Mouse (Mus musculus): ENCODE data around the gene Wdr93. TPM values are rescaled to one million over a fixed set of nuclear protein-coding genes. Genes with fewer than 3 reads are reported as not detected.

The Wdr93 gene
- polyA plus RNA-seq, 1 experiment from 2014 or later: 1.6 TPM

- DNase-seq (ENCODE audit: low spot score) (no peak), ATAC-seq (no peak)
- H3K27ac ChIP-seq (ENCODE audit: low read length): no peak overlapping the region
- no peak overlapping the region for H3K4me2 ChIP-seq (replicated peaks; ENCODE audit: low read depth, low read length)
- no peaks in the 10 kb centered on the region for H3K9me3 ChIP-seq (ENCODE audit: low read length)
- no peaks in the 10 kb centered on the region; the same call in 1 of the 2 replicates for H3K27me3 ChIP-seq (replicated peaks; ENCODE audit: insufficient read depth, low read length)
- no peak overlapping the region for H3K4me3 ChIP-seq (ENCODE audit: low read depth, low read length)
- no peaks in the 10 kb centered on the region for H3K36me3 ChIP-seq (ENCODE audit: insufficient read depth, low read length)
- no peak for TF ChIP-seq CTCF (IDR thresholded peaks at IDR 0.05)
- TF ChIP-seq EP300 (IDR thresholded peaks at IDR 0.05): no peak
- 78% methylated on average over 13 of the region's 13 CpGs for WGBS
- H3K4me1 ChIP-seq (ENCODE audit: insufficient read depth, low read depth, low read length): no peaks in the 10 kb centered on the region
- no peak overlapping the region for H3K9ac ChIP-seq (replicated peaks; ENCODE audit: low read depth)
Measured at GRCm38 (mm10) chr7:79731438-79731837, 11.5 kb upstream of the Wdr93 start.

- Histone ChIP-seq H3K27me3 (replicated peaks; ENCODE audit: insufficient read depth, low read length) (no peaks in the 10 kb centered on the region; the same call in 1 of the 2 replicates), H3K9me3 (ENCODE audit: low read length) (no peaks in the 10 kb centered on the region), H3K4me1 (ENCODE audit: insufficient read depth, low read depth, low read length) (no peaks in the 10 kb centered on the region), H3K36me3 (ENCODE audit: insufficient read depth, low read length) (no peaks in the 10 kb centered on the region), H3K4me3 (ENCODE audit: low read depth, low read length) (no peak within 1 kb of the TSS), H3K4me2 (replicated peaks; ENCODE audit: low read depth, low read length) (no peak within 1 kb of the TSS), H3K9ac (replicated peaks; ENCODE audit: low read depth) (no peak within 1 kb of the TSS), H3K27ac (ENCODE audit: low read length) (no peak within 1 kb of the TSS)
- TF ChIP-seq EP300 (IDR thresholded peaks at IDR 0.05) (no peak), CTCF (IDR thresholded peaks at IDR 0.05) (no peak)
- ATAC-seq: 0 out of 2 replicates have a peak, but pooled peaks have one; percentile 31
- 43% methylated on average over 4 of the region's 4 CpGs for WGBS
- peak; percentile 45 for DNase-seq (ENCODE audit: low spot score)
Measured at GRCm38 (mm10) chr7:79732622-79733021, 10.3 kb upstream of the Wdr93 start, which contains the start of gene Plin1. TSS of gene Plin1 (minus strand) at chr7:79732903.

GRCm38 (mm10) chr7:79734563-79734962, 8.4 kb upstream of the Wdr93 start:
- H3K4me3 ChIP-seq (ENCODE audit: low read depth, low read length): no peak overlapping the region
- ATAC-seq (no peak), DNase-seq (ENCODE audit: low spot score) (no peak)
- H3K36me3 ChIP-seq (ENCODE audit: insufficient read depth, low read length): no peaks in the 10 kb centered on the region
- no peak overlapping the region for H3K27ac ChIP-seq (ENCODE audit: low read length)
- no peak overlapping the region for H3K9ac ChIP-seq (replicated peaks; ENCODE audit: low read depth)
- no peaks in the 10 kb centered on the region; the same call in 1 of the 2 replicates for H3K27me3 ChIP-seq (replicated peaks; ENCODE audit: insufficient read depth, low read length)
- no peak overlapping the region for H3K4me2 ChIP-seq (replicated peaks; ENCODE audit: low read depth, low read length)
- WGBS: 66% methylated on average over 8 of the region's 8 CpGs
- TF ChIP-seq CTCF (IDR thresholded peaks at IDR 0.05): no peak
- TF ChIP-seq EP300 (IDR thresholded peaks at IDR 0.05): no peak
- H3K4me1 ChIP-seq (ENCODE audit: insufficient read depth, low read depth, low read length): no peaks in the 10 kb centered on the region
- no peaks in the 10 kb centered on the region for H3K9me3 ChIP-seq (ENCODE audit: low read length)

- no peak overlapping the region for H3K27ac ChIP-seq (ENCODE audit: low read length)
- H3K36me3 ChIP-seq (ENCODE audit: insufficient read depth, low read length): no peaks in the 10 kb centered on the region
- ATAC-seq (no peak), DNase-seq (ENCODE audit: low spot score) (no peak)
- H3K4me3 ChIP-seq (ENCODE audit: low read depth, low read length): no peak overlapping the region
- no peak overlapping the region for H3K9ac ChIP-seq (replicated peaks; ENCODE audit: low read depth)
- H3K27me3 ChIP-seq (replicated peaks; ENCODE audit: insufficient read depth, low read length): no peaks in the 10 kb centered on the region
- H3K4me2 ChIP-seq (replicated peaks; ENCODE audit: low read depth, low read length): no peak overlapping the region
- TF ChIP-seq EP300 (IDR thresholded peaks at IDR 0.05) (no peak), CTCF (IDR thresholded peaks at IDR 0.05) (no peak)
- 81% methylated on average over 14 of the region's 14 CpGs for WGBS
- H3K4me1 ChIP-seq (ENCODE audit: insufficient read depth, low read depth, low read length): no peaks in the 10 kb centered on the region
- H3K9me3 ChIP-seq (ENCODE audit: low read length): no peaks in the 10 kb centered on the region
Measured at GRCm38 (mm10) chr7:79736511-79736910, 6.5 kb upstream of the Wdr93 start.

- H3K4me2 ChIP-seq (replicated peaks; ENCODE audit: low read depth, low read length): no peak overlapping the region
- no peaks in the 10 kb centered on the region for H3K9me3 ChIP-seq (ENCODE audit: low read length)
- ATAC-seq (no peak), DNase-seq (ENCODE audit: low spot score) (peak; percentile 33)
- WGBS: 73% methylated on average over 2 of the region's 2 CpGs
- H3K9ac ChIP-seq (replicated peaks; ENCODE audit: low read depth): no peak overlapping the region
- no peak overlapping the region for H3K27ac ChIP-seq (ENCODE audit: low read length)
- no peak overlapping the region for H3K4me3 ChIP-seq (ENCODE audit: low read depth, low read length)
- H3K27me3 ChIP-seq (replicated peaks; ENCODE audit: insufficient read depth, low read length): no peaks in the 10 kb centered on the region
- no peaks in the 10 kb centered on the region; the same call in 1 of the 2 replicates for H3K4me1 ChIP-seq (ENCODE audit: insufficient read depth, low read depth, low read length)
- H3K36me3 ChIP-seq (ENCODE audit: insufficient read depth, low read length): no peaks in the 10 kb centered on the region
- TF ChIP-seq CTCF (IDR thresholded peaks at IDR 0.05) (no peak), EP300 (IDR thresholded peaks at IDR 0.05) (no peak)
Measured at GRCm38 (mm10) chr7:79738913-79739312, 4.0 kb upstream of the Wdr93 start.

GRCm38 (mm10) chr7:79740279-79740678, 2.7 kb upstream of the Wdr93 start:
- no peak for TF ChIP-seq EP300 (IDR thresholded peaks at IDR 0.05)
- TF ChIP-seq CTCF (IDR thresholded peaks at IDR 0.05): no peak
- no peak for ATAC-seq
- no peaks in the 10 kb centered on the region for H3K36me3 ChIP-seq (ENCODE audit: insufficient read depth, low read length)

GRCm38 (mm10) chr7:79742277-79742658, 695 bp upstream of the Wdr93 start:
- 9% methylated on average over 11 of the region's 11 CpGs for WGBS
- no peaks in the 10 kb centered on the region for H3K9me3 ChIP-seq (ENCODE audit: low read length)
- DNase-seq (ENCODE audit: low spot score): peak; percentile 34

More at GRCm38 (mm10) chr7:79740279-79740678, 2.7 kb upstream of the Wdr93 start:
- no peaks in the 10 kb centered on the region for H3K27me3 ChIP-seq (replicated peaks; ENCODE audit: insufficient read depth, low read length)
- H3K4me2 ChIP-seq (replicated peaks; ENCODE audit: low read depth, low read length): no peak overlapping the region
- no peak for DNase-seq (ENCODE audit: low spot score)
- no peaks in the 10 kb centered on the region for H3K9me3 ChIP-seq (ENCODE audit: low read length)
- H3K27ac ChIP-seq (ENCODE audit: low read length): no peak overlapping the region
- H3K9ac ChIP-seq (replicated peaks; ENCODE audit: low read depth): no peak overlapping the region
- no peak overlapping the region for H3K4me3 ChIP-seq (ENCODE audit: low read depth, low read length)
- no peaks in the 10 kb centered on the region; the same call in 1 of the 2 replicates for H3K4me1 ChIP-seq (ENCODE audit: insufficient read depth, low read depth, low read length)
- WGBS: 78% methylated on average over 4 of the region's 4 CpGs

More at GRCm38 (mm10) chr7:79742277-79742658, 695 bp upstream of the Wdr93 start:
- TF ChIP-seq CTCF (IDR thresholded peaks at IDR 0.05) (no peak), EP300 (IDR thresholded peaks at IDR 0.05) (no peak)
- H3K36me3 ChIP-seq (ENCODE audit: insufficient read depth, low read length): no peaks in the 10 kb centered on the region
- peak; percentile 40; the same call in 1 of the 2 replicates for ATAC-seq
- H3K4me3 ChIP-seq (ENCODE audit: low read depth, low read length): peak overlapping the region; percentile 57
- peak overlapping the region; percentile 60 for H3K27ac ChIP-seq (ENCODE audit: low read length)
- H3K4me1 ChIP-seq (ENCODE audit: insufficient read depth, low read depth, low read length): no peaks in the 10 kb centered on the region; the same call in 1 of the 2 replicates
- peak overlapping the region; percentile 16; the same call in 1 of the 2 replicates for H3K9ac ChIP-seq (replicated peaks; ENCODE audit: low read depth)
- no peaks in the 10 kb centered on the region for H3K27me3 ChIP-seq (replicated peaks; ENCODE audit: insufficient read depth, low read length)
- H3K4me2 ChIP-seq (replicated peaks; ENCODE audit: low read depth, low read length): peak overlapping the region; percentile 78

All from lung, postnatal 0 days (tissue).